Mouse (Mus musculus): ENCODE measurements around the gene Grb10.

- TF ChIP-seq CTCF (IDR thresholded peaks at IDR 0.05; ENCODE audit: low read depth, low read length) = no peak
- TF ChIP-seq TAL1 (conservative IDR thresholded peaks at IDR 0.05; ENCODE audit: low read depth, low read length) = no peak
- no peak for TF ChIP-seq POLR2AphosphoS5 (IDR thresholded peaks at IDR 0.05; ENCODE audit: insufficient replicate concordance, low read depth, low read length)
- TF ChIP-seq GATA1 (IDR thresholded peaks at IDR 0.05; ENCODE audit: borderline replicate concordance, low read length) = no peak
Measured at GRCm38 (mm10) chr11:12075449-12075848, 37.0 kb upstream of the Grb10 start.
